Mouse (Mus musculus): ENCODE measurements at regions not wholly inside any gene's neighbourhood (a gene's known extent, or its start where the extent isn't known, plus 50 kb on each side); places are given as distances from the start of the nearest gene placed in this dataset.

GRCm38 (mm10) chr9:46938628-46939027 is 59.9 kb upstream of the Gm4791 start:
- H3K4me3 ChIP-seq (replicated peaks): no peak overlapping the region
- no peak overlapping the region for H3K27ac ChIP-seq
- H3K4me2 ChIP-seq: no peak overlapping the region
- no peaks in the 10 kb centered on the region for H3K27me3 ChIP-seq
- H3K9ac ChIP-seq: no peak overlapping the region
- no peaks in the 10 kb centered on the region for H3K4me1 ChIP-seq
- H3K9me3 ChIP-seq: no peaks in the 10 kb centered on the region
- no peak for ATAC-seq (ENCODE audit: low FRiP score)
- H3K36me3 ChIP-seq (replicated peaks): no peaks in the 10 kb centered on the region
- WGBS: 88% methylated on average over 3 of the region's 3 CpGs

GRCm38 (mm10) chr9:46925641-46926040 is 72.9 kb upstream of the Gm4791 start:
- H3K27ac ChIP-seq: no peak overlapping the region
- no peaks in the 10 kb centered on the region for H3K4me1 ChIP-seq
- WGBS: 83% methylated on average over 3 of the region's 3 CpGs
- peaks cover under 1% of the 10 kb centered on the region; the same call in 1 of the 2 replicates for H3K9me3 ChIP-seq
- H3K4me2 ChIP-seq: no peak overlapping the region
- no peaks in the 10 kb centered on the region for H3K36me3 ChIP-seq (replicated peaks)
- H3K27me3 ChIP-seq: no peaks in the 10 kb centered on the region
- H3K4me3 ChIP-seq (replicated peaks): no peak overlapping the region
- no peak overlapping the region for H3K9ac ChIP-seq
- ATAC-seq (ENCODE audit: low FRiP score): no peak

GRCm38 (mm10) chr9:46920081-46920480 is 78.5 kb upstream of the Gm4791 start:
- H3K4me2 ChIP-seq: no peak overlapping the region
- no peaks in the 10 kb centered on the region for H3K4me1 ChIP-seq
- no peak overlapping the region for H3K27ac ChIP-seq
- H3K27me3 ChIP-seq: no peaks in the 10 kb centered on the region
- peaks cover 6% of the 10 kb centered on the region for H3K9me3 ChIP-seq
- ATAC-seq (ENCODE audit: low FRiP score): no peak
- H3K36me3 ChIP-seq (replicated peaks): no peaks in the 10 kb centered on the region
- H3K4me3 ChIP-seq (replicated peaks): no peak overlapping the region
- WGBS: 100% methylated on average over 1 of the region's 1 CpGs
- H3K9ac ChIP-seq: no peak overlapping the region

- Histone ChIP-seq H3K9ac (no peak overlapping the region), H3K36me3 (replicated peaks) (no peaks in the 10 kb centered on the region), H3K4me1 (peaks cover 11% of the 10 kb centered on the region; the same call in 1 of the 2 replicates), H3K4me2 (no peak overlapping the region), H3K4me3 (replicated peaks) (no peak overlapping the region), H3K27me3 (peaks cover 10% of the 10 kb centered on the region; the same call in 1 of the 2 replicates), H3K9me3 (no peaks in the 10 kb centered on the region), H3K27ac (peak overlapping the region; percentile 5)
- 12% methylated on average over 3 of the region's 3 CpGs for WGBS
- ATAC-seq (ENCODE audit: low FRiP score): peak; percentile 70; the same call in 1 of the 2 replicates
Observed at GRCm38 (mm10) chr9:46913238-46913637, 85.3 kb upstream of the Gm4791 start.

GRCm38 (mm10) chr9:46909412-46910013 is 89.0 kb upstream of the Gm4791 start:
- ATAC-seq (ENCODE audit: low FRiP score): no peak
- Histone ChIP-seq H3K27me3 (peaks cover 10% of the 10 kb centered on the region; the same call in 1 of the 2 replicates), H3K27ac (no peak overlapping the region), H3K36me3 (replicated peaks) (no peaks in the 10 kb centered on the region), H3K4me1 (peaks cover 11% of the 10 kb centered on the region; the same call in 1 of the 2 replicates), H3K9ac (no peak overlapping the region), H3K9me3 (no peaks in the 10 kb centered on the region), H3K4me3 (replicated peaks) (no peak overlapping the region), H3K4me2 (no peak overlapping the region)
- 56% methylated on average over 6 of the region's 6 CpGs for whole genome bisulfite sequencing

GRCm38 (mm10) chr9:46905081-46905480 is 93.5 kb upstream of the Gm4791 start:
- Histone ChIP-seq H3K36me3 (replicated peaks) (no peaks in the 10 kb centered on the region), H3K4me3 (replicated peaks) (no peak overlapping the region), H3K27ac (no peak overlapping the region), H3K27me3 (peaks cover 10% of the 10 kb centered on the region; the same call in 1 of the 2 replicates), H3K9ac (no peak overlapping the region), H3K4me1 (peaks cover 3% of the 10 kb centered on the region; the same call in 1 of the 2 replicates), H3K9me3 (no peaks in the 10 kb centered on the region), H3K4me2 (no peak overlapping the region)
- no peak for ATAC-seq (ENCODE audit: low FRiP score)
- 86% methylated on average over 3 of the region's 3 CpGs for WGBS

- Histone ChIP-seq H3K9ac (no peak overlapping the region), H3K36me3 (replicated peaks) (no peaks in the 10 kb centered on the region), H3K4me1 (no peaks in the 10 kb centered on the region), H3K27ac (no peak overlapping the region), H3K4me3 (replicated peaks) (no peak overlapping the region), H3K9me3 (no peaks in the 10 kb centered on the region), H3K4me2 (no peak overlapping the region), H3K27me3 (peaks cover 4% of the 10 kb centered on the region; the same call in 1 of the 2 replicates)
- no peak for ATAC-seq (ENCODE audit: low FRiP score)
- 77% methylated on average over 8 of the region's 8 CpGs for WGBS
Observed at GRCm38 (mm10) chr9:46903491-46904220, 94.9 kb upstream of the Gm4791 start.

- 75% methylated on average over 2 of the region's 2 CpGs for WGBS
- H3K9me3 ChIP-seq: no peaks in the 10 kb centered on the region
Observed at GRCm38 (mm10) chr9:46899283-46899682, 99.3 kb upstream of the Gm4791 start.

GRCm38 (mm10) chr9:46898120-46898519 is 100.4 kb upstream of the Gm4791 start:
- ATAC-seq (ENCODE audit: low FRiP score): no peak
- WGBS: 82% methylated on average over 3 of the region's 3 CpGs

More at GRCm38 (mm10) chr9:46899283-46899682, 99.3 kb upstream of the Gm4791 start:
- H3K4me3 ChIP-seq (replicated peaks): no peak overlapping the region
- ATAC-seq (ENCODE audit: low FRiP score): no peak
- H3K4me1 ChIP-seq: no peaks in the 10 kb centered on the region
- no peaks in the 10 kb centered on the region for H3K36me3 ChIP-seq (replicated peaks)
- no peak overlapping the region for H3K4me2 ChIP-seq
- no peak overlapping the region for H3K9ac ChIP-seq
- H3K27ac ChIP-seq: no peak overlapping the region
- H3K27me3 ChIP-seq: peaks cover 20% of the 10 kb centered on the region

GRCm38 (mm10) chr9:46891829-46892228 is 106.7 kb upstream of the Gm4791 start:
- Histone ChIP-seq H3K4me1 (peaks cover 19% of the 10 kb centered on the region), H3K27ac (no peak overlapping the region), H3K9me3 (no peaks in the 10 kb centered on the region), H3K4me2 (no peak overlapping the region), H3K4me3 (replicated peaks) (no peak overlapping the region), H3K36me3 (replicated peaks) (no peaks in the 10 kb centered on the region), H3K27me3 (peaks cover 44% of the 10 kb centered on the region), H3K9ac (no peak overlapping the region)
- ATAC-seq (ENCODE audit: low FRiP score): no peak
- WGBS: 11% methylated on average over 1 of the region's 1 CpGs

More at GRCm38 (mm10) chr9:46898120-46898519, 100.4 kb upstream of the Gm4791 start:
- no peak overlapping the region for H3K27ac ChIP-seq
- H3K4me2 ChIP-seq: no peak overlapping the region
- no peaks in the 10 kb centered on the region for H3K9me3 ChIP-seq
- H3K4me1 ChIP-seq: no peaks in the 10 kb centered on the region
- H3K9ac ChIP-seq: no peak overlapping the region
- H3K4me3 ChIP-seq (replicated peaks): no peak overlapping the region
- no peaks in the 10 kb centered on the region for H3K36me3 ChIP-seq (replicated peaks)
- H3K27me3 ChIP-seq: peaks cover 22% of the 10 kb centered on the region

GRCm38 (mm10) chr9:46889933-46890662 is 108.4 kb upstream of the Gm4791 start:
- Histone ChIP-seq H3K9me3 (no peaks in the 10 kb centered on the region), H3K4me1 (peaks cover 19% of the 10 kb centered on the region), H3K4me2 (no peak overlapping the region), H3K36me3 (replicated peaks) (no peaks in the 10 kb centered on the region), H3K27ac (peak overlapping the region; percentile 42; the same call in 1 of the 2 replicates), H3K4me3 (replicated peaks) (no peak overlapping the region), H3K9ac (no peak overlapping the region), H3K27me3 (peaks cover 39% of the 10 kb centered on the region)
- 32% methylated on average over 4 of the region's 4 CpGs for WGBS
- peak; percentile 82 for ATAC-seq (ENCODE audit: low FRiP score)

Measured in forebrain, embryonic 12.5 days (tissue).